10 mouse cellular contexts compared by ENCODE assay signal in the genomic region with DNA sequence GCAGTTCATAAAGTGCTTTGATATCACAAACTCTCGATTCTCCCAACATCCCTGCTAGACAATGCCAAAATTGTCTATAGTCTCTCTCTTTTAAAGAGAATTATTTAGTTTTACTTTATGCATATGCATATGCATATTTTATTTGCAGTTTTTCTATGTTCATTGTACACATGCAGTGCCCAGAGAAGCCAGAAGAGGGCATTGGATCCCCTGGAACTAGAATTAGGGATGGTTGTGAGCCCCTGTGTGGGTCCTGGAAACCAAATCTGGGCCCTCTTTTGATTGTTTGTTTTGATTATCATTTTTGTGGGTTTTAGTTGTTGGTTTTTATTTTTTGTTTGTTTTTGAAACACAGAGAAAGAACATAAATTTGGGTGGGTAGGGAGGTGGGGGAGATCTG.
"Had no signal": no experiment of that assay in that cellular context is flagged by ENCODE, and none has a peak within 500 bp of the region (broad histone marks: within the 10 kb centered on the region; RNA-seq: fewer than 3 reads in every experiment).

No protein-coding gene starts in this region.

- DNase-seq: kidney, adult 2 months; kidney, postnatal 36 days; liver, embryonic 13.5 days; lung, adult 2 months; lung, postnatal 14 days; midbrain, embryonic 14.5 days; thymus, adult 18-20 months; thymus, postnatal 14 days had no signal

- H3K4me1 ChIP-seq: liver, embryonic 13.5 days; neural tube, embryonic 12.5 days had no signal

- H3K9ac ChIP-seq: limb, embryonic 15.5 days; liver, embryonic 13.5 days; neural tube, embryonic 12.5 days had no signal

- H3K9me3 ChIP-seq: limb, embryonic 15.5 days; liver, embryonic 13.5 days; neural tube, embryonic 12.5 days had no signal

- H3K36me3 ChIP-seq: limb, embryonic 15.5 days; liver, embryonic 13.5 days; neural tube, embryonic 12.5 days had no signal

- H3K4me2 ChIP-seq: limb, embryonic 15.5 days; liver, embryonic 13.5 days; neural tube, embryonic 12.5 days had no signal

- H3K27ac ChIP-seq: limb, embryonic 15.5 days; liver, embryonic 13.5 days; neural tube, embryonic 12.5 days had no signal

- H3K4me3 ChIP-seq: limb, embryonic 15.5 days; liver, embryonic 13.5 days; neural tube, embryonic 12.5 days had no signal

- H3K27me3 ChIP-seq: limb, embryonic 15.5 days; liver, embryonic 13.5 days; neural tube, embryonic 12.5 days had no signal
